Mouse (Mus musculus): Measurements from ENCODE around the gene Ybx2.
"Not testable (repeated sequence)": the region's sequence is repeated elsewhere in the genome, so short reads cannot be mapped to it uniquely, and the experiment has no call there.

Gene Ybx2

GRCm38 (mm10) chr11:69915667-69916627 lies 19.6 kb upstream of the Ybx2 start:
- DNase-seq, result no peak

- not testable (repeated sequence) for DNase-seq
Measured at GRCm38 (mm10) chr11:69916652-69917378, 18.8 kb upstream of the Ybx2 start.

GRCm38 (mm10) chr11:69917379-69917948 lies 18.1 kb upstream of the Ybx2 start:
- no peak for DNase-seq

GRCm38 (mm10) chr11:69918118-69918517 lies 17.5 kb upstream of the Ybx2 start:
- DNase-seq, result no peak

DNA sequence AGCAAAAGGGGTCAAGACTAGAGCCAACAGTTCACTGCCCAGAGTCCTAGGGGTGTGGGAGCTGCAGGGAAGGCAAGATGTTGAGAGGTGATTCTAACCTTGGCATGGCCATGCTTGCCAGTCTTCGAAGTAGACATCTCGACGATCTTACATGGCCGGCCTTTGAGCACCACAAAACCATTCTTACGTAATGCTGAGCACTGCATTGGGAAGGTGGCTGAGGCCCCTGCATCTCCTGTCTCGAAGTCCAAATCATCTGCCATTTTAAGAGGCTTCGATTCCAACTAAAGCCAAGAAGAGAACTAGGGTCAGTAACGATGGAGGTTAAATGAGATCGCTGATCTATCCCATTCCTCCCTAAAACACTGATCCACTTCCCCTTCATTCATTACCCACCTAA lies 16.5 kb upstream of the Ybx2 start:
- no peak for DNase-seq

GRCm38 (mm10) chr11:69919661-69920265 lies 15.8 kb upstream of the Ybx2 start:
- peak; percentile 86 to 88 for DNase-seq

DNA sequence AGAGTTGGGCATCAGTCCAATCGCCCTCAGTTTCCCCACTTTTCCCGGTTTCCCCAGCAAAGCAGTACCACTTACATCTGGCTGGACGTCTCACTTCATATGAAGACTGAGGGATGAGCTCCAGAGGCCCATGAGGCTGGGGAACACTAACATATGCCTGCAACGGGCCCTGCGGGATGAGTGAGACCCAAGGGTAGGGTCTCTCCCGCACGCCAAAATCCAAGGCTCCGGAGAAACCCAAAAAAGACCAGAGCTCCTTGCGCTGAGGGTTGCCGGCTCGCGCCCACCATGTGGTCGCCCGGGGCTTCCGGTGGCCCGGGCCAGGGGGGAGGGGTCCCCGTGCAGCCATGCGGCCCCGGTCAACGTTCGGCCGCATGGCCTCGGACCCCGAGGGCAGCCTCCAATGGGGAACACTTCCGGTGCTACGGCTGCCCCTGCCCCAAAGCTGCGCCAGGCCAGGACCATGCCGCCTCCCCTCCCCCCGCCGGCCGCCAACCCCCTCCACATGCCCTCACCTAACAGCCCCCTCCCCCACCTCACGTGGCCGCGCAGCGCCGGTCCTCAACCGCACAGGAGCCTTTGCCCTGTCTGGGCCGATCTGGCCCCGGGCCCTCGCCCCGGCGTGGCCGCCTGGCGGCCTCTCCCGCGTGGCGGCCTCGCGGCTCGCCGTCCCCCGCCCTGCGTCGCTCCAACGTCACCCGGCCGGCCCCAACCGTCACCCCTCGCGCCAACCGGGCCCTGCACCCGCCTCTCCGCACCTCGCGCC lies 15.1 kb upstream of the Ybx2 start:
- DNase-seq, result no peak

DNA sequence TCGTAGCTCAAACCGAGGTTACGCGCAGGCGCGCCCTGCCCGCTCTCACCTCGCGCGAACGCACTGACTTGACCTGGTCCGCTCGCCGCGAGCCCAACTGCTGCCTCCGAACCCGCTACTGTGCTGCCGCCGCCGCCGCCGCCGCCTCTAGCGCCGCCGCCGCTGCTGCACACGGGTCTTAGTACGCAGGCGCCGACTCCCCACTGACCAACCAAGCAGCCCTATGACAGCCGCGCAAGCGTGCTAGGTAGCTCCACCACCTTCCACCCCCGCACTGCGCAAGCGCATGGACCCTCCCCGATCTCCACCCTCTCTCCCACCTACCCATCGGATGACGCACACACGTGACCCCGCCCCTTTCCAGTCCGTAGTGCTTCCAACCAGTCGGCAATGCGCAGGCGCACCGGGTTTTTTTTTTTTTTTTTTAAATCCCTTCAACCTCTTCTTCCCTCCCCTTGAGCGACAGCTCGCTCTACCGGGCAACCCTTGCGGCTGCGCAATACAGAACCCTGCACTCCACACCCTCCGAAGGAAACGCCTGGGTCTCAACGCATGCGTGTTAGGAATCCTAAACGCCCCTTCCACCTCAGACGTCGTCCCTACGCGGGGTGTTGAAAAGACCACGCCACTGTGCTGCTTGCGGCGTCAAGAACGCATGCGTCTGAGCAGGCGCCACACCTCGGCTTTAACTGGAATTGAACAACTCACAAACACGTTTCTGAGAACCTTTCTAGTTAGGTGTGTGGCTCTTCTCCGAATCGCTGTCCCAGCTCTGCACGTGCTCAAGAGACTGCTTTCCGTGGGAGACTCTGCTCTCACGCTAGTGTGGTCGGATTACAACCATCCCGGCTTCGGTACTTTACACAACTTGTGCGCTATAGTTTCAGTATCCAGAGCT lies 14.2 kb upstream of the Ybx2 start, which contains the start of gene Eif5a:
Gene Eif5a (minus strand): TSS at position 845 of the 898 bp plus-strand sequence.
- peak; percentile 100 for DNase-seq

GRCm38 (mm10) chr11:69922012-69922756 lies 13.4 kb upstream of the Ybx2 start:
- peak in 1 of 2 experiments; percentile 16 for DNase-seq

DNA sequence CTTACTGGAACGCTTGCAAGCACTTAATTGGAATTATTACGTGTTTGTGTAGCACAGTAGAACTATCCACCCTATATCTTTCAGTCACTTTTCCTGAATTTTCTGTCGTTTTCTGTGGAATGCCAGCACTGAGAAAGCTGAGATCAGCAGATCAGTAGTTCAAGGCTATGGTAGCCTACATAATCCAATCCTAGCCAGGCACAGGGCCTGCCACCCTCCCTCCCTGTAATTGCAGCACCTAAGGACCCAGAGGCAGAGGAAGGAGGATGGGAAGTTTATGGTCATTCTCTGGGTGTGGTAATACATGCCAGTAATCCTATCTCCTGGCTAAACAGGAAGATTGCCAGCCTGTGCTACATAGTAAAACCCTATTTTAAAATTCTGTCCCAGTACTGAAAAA lies 12.8 kb upstream of the Ybx2 start:
- peak in 1 of 2 experiments; percentile 17 for DNase-seq

DNA sequence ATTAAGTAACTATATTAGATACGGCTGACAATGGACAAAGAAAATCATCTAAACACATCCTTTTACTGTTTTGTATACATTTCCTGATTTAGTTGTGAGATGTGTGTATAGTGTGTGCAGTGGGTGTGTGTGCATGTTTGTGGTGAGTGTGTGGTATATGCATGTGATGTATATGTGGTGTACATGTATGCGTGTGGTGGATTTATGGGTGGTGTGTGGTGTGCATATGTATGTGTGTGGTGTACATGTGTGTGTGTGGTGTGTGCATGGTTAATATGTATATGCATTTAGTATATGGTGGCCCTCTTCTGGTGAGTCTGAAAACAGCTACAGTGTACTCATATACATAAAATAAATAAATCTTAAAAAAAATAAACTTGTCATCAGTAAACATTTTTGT lies 8.1 kb upstream of the Ybx2 start:
- DNase-seq, result no peak

GRCm38 (mm10) chr11:69929712-69930111 lies 5.9 kb upstream of the Ybx2 start:
- DNase-seq, result no peak

- not testable (repeated sequence) for DNase-seq
Measured at GRCm38 (mm10) chr11:69930176-69930575, 5.4 kb upstream of the Ybx2 start.

DNA sequence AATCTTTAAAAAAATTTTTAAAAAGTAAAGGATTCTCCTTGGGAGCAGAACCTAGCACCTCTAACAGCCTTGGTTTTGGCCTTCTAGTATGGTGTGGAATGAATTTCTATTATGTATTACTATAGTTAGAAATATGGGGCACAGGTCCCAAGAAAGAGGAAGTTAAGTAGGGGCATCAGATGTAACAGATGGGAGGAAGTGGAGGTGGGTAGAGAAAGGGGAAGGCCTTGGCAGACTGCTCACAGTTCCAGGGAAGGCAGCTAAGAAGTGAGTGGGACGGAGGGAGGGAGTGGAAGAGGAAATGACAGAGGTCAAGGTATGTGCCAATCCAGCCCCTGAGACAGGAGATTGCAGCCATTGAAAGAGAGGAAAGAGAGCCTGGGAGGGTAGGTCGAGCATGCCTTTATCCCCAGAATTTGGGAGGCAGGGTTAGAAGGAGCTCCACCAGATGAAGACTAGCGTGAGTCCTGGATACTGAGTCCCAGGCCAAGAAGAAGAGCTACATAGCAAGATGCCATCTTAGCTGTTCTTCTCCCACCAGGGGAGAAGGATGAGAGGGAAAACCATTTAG lies 4.5 kb upstream of the Ybx2 start:
- peak in 1 of 2 experiments; percentile 41 for DNase-seq

- DNase-seq, result no peak
Measured at GRCm38 (mm10) chr11:69931769-69932168, 3.8 kb upstream of the Ybx2 start.

- no peak for DNase-seq
Measured at GRCm38 (mm10) chr11:69932254-69932653, 3.3 kb upstream of the Ybx2 start.

DNA sequence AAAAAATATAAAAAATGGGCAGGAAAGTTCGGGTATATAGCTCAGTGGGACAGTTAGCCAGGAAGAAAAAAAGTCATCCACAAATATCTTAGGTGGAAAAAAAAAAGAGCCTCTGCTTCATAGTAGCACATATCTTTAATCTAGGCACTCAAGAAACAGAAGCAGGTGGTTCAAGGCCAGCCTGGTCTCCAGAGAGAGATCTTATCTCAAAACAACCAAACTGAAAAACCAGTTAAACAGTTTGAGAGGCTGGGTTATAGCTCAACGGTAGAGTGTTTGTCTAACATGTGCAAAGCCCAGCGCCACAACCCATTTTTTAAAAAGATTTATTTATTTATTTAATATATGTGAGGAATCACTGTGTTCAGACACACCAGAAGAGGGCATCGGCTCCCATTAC lies 2.5 kb upstream of the Ybx2 start:
- no peak for DNase-seq

- DNase-seq, result peak; percentile 90 to 95
Measured at GRCm38 (mm10) chr11:69934169-69934568, 1.4 kb upstream of the Ybx2 start.

DNA sequence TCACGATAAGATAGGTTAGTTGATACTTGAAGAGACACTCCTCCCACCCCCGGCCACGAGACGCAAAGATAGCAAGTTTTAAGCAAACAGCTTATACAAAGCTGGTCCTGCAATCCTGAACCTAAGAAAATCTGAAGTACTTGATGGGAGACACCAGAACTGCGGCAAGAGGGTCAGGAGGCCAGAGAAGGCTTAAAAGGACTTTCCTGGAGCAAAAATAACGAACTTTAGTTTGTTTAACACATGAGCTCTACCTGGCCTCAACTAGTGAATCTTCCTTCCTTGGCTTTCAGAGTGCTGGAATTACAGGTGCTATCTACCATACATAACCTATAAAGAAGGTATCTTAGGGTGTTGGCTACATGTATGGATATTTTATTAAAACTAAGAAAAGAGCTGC lies 915 bp upstream of the Ybx2 start:
- no peak for DNase-seq

- DNase-seq, result no peak
Measured at GRCm38 (mm10) chr11:69936156-69936555, 560 bp downstream of the Ybx2 start.
